Comparison of ENCODE assay signal across 17 mouse cellular contexts in genomic region chr11:83662204-83662603, GRCm38 (mm10). TPM values are rescaled to one million over a fixed set of nuclear protein-coding genes. Genes with fewer than 3 reads are reported as not detected.
A peak's percentile ranks its signal among the peaks of the same experiment; 100 is the strongest.
DNase-seq lines count a peak whose midpoint lies in the region; ATAC-seq and TF ChIP-seq lines count a peak whose summit lies in the region.
"Had no signal": no experiment of that assay in that cellular context is flagged by ENCODE, and none has a peak within 500 bp of the region (broad histone marks: within the 10 kb centered on the region; RNA-seq: fewer than 3 reads in every experiment).

Gene Ccl4, plus strand, starts transcription at chr11:83662584.

- no peak within 1 kb of the TSS for H3K27ac ChIP-seq in forebrain, embryonic 15.5 days (replicated peaks)
- no peak within 1 kb of the TSS for H3K27ac ChIP-seq in stomach, postnatal 0 days (replicated peaks)
- H3K27ac ChIP-seq: forebrain, embryonic 13.5 days; hindbrain, embryonic 12.5 days; liver, embryonic 13.5 days had no signal

- ATAC-seq in megakaryocyte, adult 5-6 weeks (ENCODE audit: poor library complexity, severe bottlenecking) = peak; percentile 72
- no peak for ATAC-seq in forebrain, embryonic 15.5 days (replicated peaks)
- no peak for ATAC-seq in stomach, postnatal 0 days (ENCODE audit: low FRiP score, low TSS enrichment)
- ATAC-seq: forebrain, embryonic 13.5 days had no signal

- H3K27me3 ChIP-seq in forebrain, embryonic 15.5 days = no peaks in the 10 kb centered on the region
- H3K27me3 ChIP-seq in stomach, postnatal 0 days (ENCODE audit: control insufficient read depth, insufficient read depth, low read length) = no peaks in the 10 kb centered on the region
- H3K27me3 ChIP-seq: forebrain, embryonic 13.5 days; hindbrain, embryonic 12.5 days; liver, embryonic 13.5 days had no signal

- H3K9ac ChIP-seq in forebrain, embryonic 15.5 days (replicated peaks) = no peak within 1 kb of the TSS
- no peak within 1 kb of the TSS for H3K9ac ChIP-seq in stomach, postnatal 0 days (ENCODE audit: low read length)
- H3K9ac ChIP-seq: forebrain, embryonic 13.5 days; hindbrain, embryonic 12.5 days; liver, embryonic 13.5 days had no signal

- no peak within 1 kb of the TSS for H3K4me3 ChIP-seq in forebrain, embryonic 15.5 days
- no peak within 1 kb of the TSS for H3K4me3 ChIP-seq in stomach, postnatal 0 days (ENCODE audit: low read depth, low read length)
- H3K4me3 ChIP-seq: forebrain, embryonic 13.5 days; hindbrain, embryonic 12.5 days; liver, embryonic 13.5 days had no signal

- TF ChIP-seq EP300 in stomach, postnatal 0 days (optimal IDR thresholded peaks at IDR 0.05) = no peak

- no peak within 1 kb of the TSS for H3K4me2 ChIP-seq in forebrain, embryonic 15.5 days (replicated peaks)
- no peak within 1 kb of the TSS for H3K4me2 ChIP-seq in stomach, postnatal 0 days (replicated peaks; ENCODE audit: low read depth)
- H3K4me2 ChIP-seq: forebrain, embryonic 13.5 days; hindbrain, embryonic 12.5 days; liver, embryonic 13.5 days had no signal

- no peaks in the 10 kb centered on the region for H3K9me3 ChIP-seq in forebrain, embryonic 15.5 days
- H3K9me3 ChIP-seq in stomach, postnatal 0 days (ENCODE audit: control insufficient read depth, low read length) = no peaks in the 10 kb centered on the region
- H3K9me3 ChIP-seq: forebrain, embryonic 13.5 days; hindbrain, embryonic 12.5 days; liver, embryonic 13.5 days had no signal

- H3K36me3 ChIP-seq in forebrain, embryonic 15.5 days = no peaks in the 10 kb centered on the region
- H3K36me3 ChIP-seq in stomach, postnatal 0 days (ENCODE audit: control insufficient read depth, insufficient read depth, low read length) = no peaks in the 10 kb centered on the region
- H3K36me3 ChIP-seq: hindbrain, embryonic 12.5 days; liver, embryonic 13.5 days had no signal

- 81% methylated on average over 6 of the region's 6 CpGs for WGBS in forebrain, embryonic 15.5 days
- 65% methylated on average over 6 of the region's 6 CpGs for WGBS in stomach, postnatal 0 days

- no peak for TF ChIP-seq CTCF in stomach, postnatal 0 days (IDR thresholded peaks at IDR 0.05; ENCODE audit: low read depth)

- peak; percentile 28 for DNase-seq in CD4-positive helper T cell, adult 2 months (ENCODE audit: low read depth, low spot score)
- DNase-seq in MN1 (ENCODE audit: low spot score) = peak; percentile 3
- peak; percentile 58 for DNase-seq in thymus, postnatal 0 days (ENCODE audit: low spot score)
- DNase-seq in kidney, adult 18-20 months = no peak
- DNase-seq in stomach, postnatal 0 days (ENCODE audit: low spot score) = no peak
- DNase-seq: cerebellum, postnatal 25 days; kidney, adult 2 months; kidney, postnatal 4 days; liver, embryonic 13.5 days; right cerebral cortex, postnatal 25 days had no signal

- H3K4me1 ChIP-seq in forebrain, embryonic 15.5 days = no peaks in the 10 kb centered on the region
- no peaks in the 10 kb centered on the region for H3K4me1 ChIP-seq in stomach, postnatal 0 days (replicated peaks; ENCODE audit: control insufficient read depth, insufficient read depth)
- H3K4me1 ChIP-seq: forebrain, embryonic 13.5 days; hindbrain, embryonic 12.5 days; liver, embryonic 13.5 days had no signal

RNA-seq across cellular contexts. Expression of gene Ccl4, which starts in this region (rescaled TPM):
- 36.0 and 59.5 TPM in 2 replicates for total RNA-seq in megakaryocyte, adult 5-6 weeks (2015)
- 36.2 and 51.5 TPM in 2 replicates for total RNA-seq in megakaryocyte, adult 5-6 weeks (2017)
- 3.0 and 3.2 TPM in 2 replicates for polyA plus RNA-seq in thymus, postnatal 0 days (2015; fragmentation: Nextera tagmentation; extraction: Ambion mirVana)
- polyA plus RNA-seq in forebrain, embryonic 15.5 days (2015; fragmentation: Nextera tagmentation; extraction: Ambion mirVana) = 0.40 and 0.46 TPM in 2 replicates
- 0.16 and 0.25 TPM in 2 replicates for polyA plus RNA-seq in stomach, postnatal 0 days (2015; fragmentation: Nextera tagmentation; extraction: Ambion mirVana)
- total RNA-seq: ES-E14; gastrocnemius, adult 8-10 months; left cerebral cortex, postnatal 36 days had no signal

Comparison
In these comparisons a context has a peak if more than half of its experiments do, and no peak if none do; other contexts are left out.
1. DNase-seq: peak in CD4-positive helper T cell, adult 2 months (single experiment), MN1 (single experiment) and thymus, postnatal 0 days (single experiment); none in kidney, adult 18-20 months (single experiment) and stomach, postnatal 0 days (single experiment).